Mouse (Mus musculus): Measurements from ENCODE around the gene Rnf225. TPM values are rescaled to one million over a fixed set of nuclear protein-coding genes. Genes with fewer than 3 reads are reported as not detected.
"Not testable (repeated sequence)": the region's sequence is repeated elsewhere in the genome, so short reads cannot be mapped to it uniquely, and the experiment has no call there.

Rnf225 gene
- polyA plus RNA-seq, 1 experiment = 1.8 TPM

DNA sequence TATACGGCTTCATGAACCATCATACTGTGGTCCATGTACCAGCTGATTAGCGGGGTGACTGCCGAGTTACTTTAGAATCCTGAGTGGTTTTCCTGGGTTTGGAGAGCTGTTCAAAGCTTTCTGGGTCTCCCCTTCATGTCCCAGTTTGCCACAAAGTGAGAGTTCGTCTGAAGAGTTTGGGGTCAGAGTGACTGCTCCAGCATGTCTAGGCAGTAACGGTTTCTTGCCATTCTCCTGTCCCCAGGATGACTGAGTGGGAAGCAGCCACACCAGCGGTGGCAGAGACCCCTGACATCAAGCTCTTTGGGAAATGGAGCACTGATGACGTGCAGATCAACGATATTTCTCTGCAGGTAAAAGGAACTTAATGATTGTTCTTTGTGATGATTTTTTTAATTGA lies 4.5 kb upstream of the Rnf225 start:
- TF ChIP-seq POLR2A (IDR thresholded peaks at IDR 0.05; ENCODE audit: control insufficient read depth, extremely low read depth, insufficient read depth, low read length, poor library complexity) = no peak
- TF ChIP-seq CTCF (IDR thresholded peaks at IDR 0.05; ENCODE audit: borderline replicate concordance, control insufficient read depth, extremely low read depth, insufficient read depth, low read length, poor library complexity) = no peak
- Histone ChIP-seq H3K27ac (ENCODE audit: control insufficient read depth, insufficient read depth, low read length) (no peak overlapping the region), H3K4me3 (ENCODE audit: control insufficient read depth, insufficient read depth, low read length) (peak overlapping the region; percentile 94), H3K4me1 (replicated peaks; ENCODE audit: control insufficient read depth, insufficient read depth, low read length) (peaks cover 7% of the 10 kb centered on the region), H3K27me3 (ENCODE audit: control insufficient read depth, insufficient read depth, low read length) (no peaks in the 10 kb centered on the region), H3K36me3 (ENCODE audit: control insufficient read depth, insufficient read depth, low read length) (peaks cover 38% of the 10 kb centered on the region)
- no peak for DNase-seq
- whole genome bisulfite sequencing = 2% methylated on average over 8 of the region's 8 CpGs

DNA sequence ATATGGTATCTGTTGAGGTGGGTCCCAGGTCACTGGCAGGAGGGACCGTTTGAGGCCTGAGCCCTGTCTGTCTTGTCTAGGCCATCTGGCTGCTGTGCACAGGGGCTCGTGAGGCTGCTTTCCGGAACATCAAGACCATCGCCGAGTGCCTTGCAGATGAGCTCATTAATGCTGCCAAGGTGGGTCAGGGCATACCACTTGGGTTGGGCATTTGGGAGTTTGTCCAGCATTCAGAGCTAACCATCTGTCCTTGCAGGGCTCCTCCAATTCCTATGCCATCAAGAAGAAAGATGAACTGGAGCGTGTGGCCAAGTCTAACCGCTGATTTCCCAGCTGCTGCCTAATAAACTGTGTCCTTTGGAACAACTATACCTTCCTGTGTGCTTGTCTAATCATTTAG lies 900 bp upstream of the Rnf225 start:
- no peak for TF ChIP-seq CTCF (IDR thresholded peaks at IDR 0.05; ENCODE audit: borderline replicate concordance, control insufficient read depth, extremely low read depth, insufficient read depth, low read length, poor library complexity)
- no peak for TF ChIP-seq POLR2A (IDR thresholded peaks at IDR 0.05; ENCODE audit: control insufficient read depth, extremely low read depth, insufficient read depth, low read length, poor library complexity)

DNA sequence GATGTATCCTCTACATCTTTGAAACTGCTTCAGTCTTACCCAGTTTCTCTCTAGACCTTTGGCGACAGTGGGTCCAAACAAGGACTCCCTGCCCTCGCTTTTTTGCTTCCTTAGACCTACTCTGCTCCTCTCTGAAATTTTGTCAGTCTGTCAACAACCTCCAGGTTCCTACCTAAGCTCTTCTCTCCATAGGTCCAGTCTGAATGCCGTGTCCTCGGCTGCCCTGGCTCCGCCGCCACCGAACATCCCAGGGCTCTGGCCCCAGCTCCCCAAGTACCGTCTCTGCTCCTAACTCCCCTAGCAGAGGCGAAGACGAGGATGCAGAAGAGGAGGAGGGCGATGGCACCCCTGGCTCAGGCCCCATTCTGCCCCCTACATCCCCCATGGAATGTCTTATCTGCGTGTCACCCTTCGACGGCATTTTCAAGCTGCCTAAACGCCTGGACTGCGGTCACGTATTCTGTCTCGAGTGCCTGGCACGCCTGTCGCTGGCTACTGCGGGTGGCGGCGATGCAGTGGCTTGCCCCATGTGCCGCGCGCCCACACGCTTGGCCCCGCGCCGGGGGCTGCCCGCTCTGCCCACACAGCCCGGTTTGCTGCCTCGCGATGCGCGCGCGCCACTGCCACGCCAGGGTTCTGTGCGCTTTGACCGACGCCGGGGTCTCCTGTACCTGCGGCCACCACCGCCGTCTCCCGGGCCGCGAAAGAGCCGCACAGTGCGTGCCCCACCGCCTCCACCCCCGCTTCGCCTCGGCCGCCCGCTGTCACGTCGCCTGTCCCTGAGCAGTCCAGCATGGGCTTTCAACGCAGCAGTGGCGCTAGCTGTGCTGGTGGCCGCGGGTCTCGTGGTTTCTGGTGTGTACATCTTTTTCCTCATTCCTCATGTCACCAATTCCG lies 725 bp downstream of the Rnf225 start:
- 18% methylated on average over 65 of the region's 65 CpGs for whole genome bisulfite sequencing
- TF ChIP-seq CTCF (IDR thresholded peaks at IDR 0.05; ENCODE audit: borderline replicate concordance, control insufficient read depth, extremely low read depth, insufficient read depth, low read length, poor library complexity) (no peak), POLR2A (IDR thresholded peaks at IDR 0.05; ENCODE audit: control insufficient read depth, extremely low read depth, insufficient read depth, low read length, poor library complexity) (no peak)
- Histone ChIP-seq H3K27me3 (ENCODE audit: control insufficient read depth, insufficient read depth, low read length) (peaks cover 3% of the 10 kb centered on the region; the same call in 1 of the 2 replicates), H3K4me3 (ENCODE audit: control insufficient read depth, insufficient read depth, low read length) (no peak overlapping the region), H3K36me3 (ENCODE audit: control insufficient read depth, insufficient read depth, low read length) (peaks cover 38% of the 10 kb centered on the region), H3K4me1 (replicated peaks; ENCODE audit: control insufficient read depth, insufficient read depth, low read length) (no peaks in the 10 kb centered on the region), H3K27ac (ENCODE audit: control insufficient read depth, insufficient read depth, low read length) (no peak overlapping the region)
- no peak for DNase-seq

More for the DNA sequence above, 900 bp upstream of the Rnf225 start:
- WGBS = 94% methylated on average over 7 of the region's 7 CpGs
- Histone ChIP-seq H3K27me3 (ENCODE audit: control insufficient read depth, insufficient read depth, low read length) (peaks cover 3% of the 10 kb centered on the region; the same call in 1 of the 2 replicates), H3K4me3 (ENCODE audit: control insufficient read depth, insufficient read depth, low read length) (no peak overlapping the region), H3K36me3 (ENCODE audit: control insufficient read depth, insufficient read depth, low read length) (peaks cover 38% of the 10 kb centered on the region), H3K4me1 (replicated peaks; ENCODE audit: control insufficient read depth, insufficient read depth, low read length) (peaks cover 5% of the 10 kb centered on the region), H3K27ac (ENCODE audit: control insufficient read depth, insufficient read depth, low read length) (no peak overlapping the region)
- DNase-seq = no peak

DNA sequence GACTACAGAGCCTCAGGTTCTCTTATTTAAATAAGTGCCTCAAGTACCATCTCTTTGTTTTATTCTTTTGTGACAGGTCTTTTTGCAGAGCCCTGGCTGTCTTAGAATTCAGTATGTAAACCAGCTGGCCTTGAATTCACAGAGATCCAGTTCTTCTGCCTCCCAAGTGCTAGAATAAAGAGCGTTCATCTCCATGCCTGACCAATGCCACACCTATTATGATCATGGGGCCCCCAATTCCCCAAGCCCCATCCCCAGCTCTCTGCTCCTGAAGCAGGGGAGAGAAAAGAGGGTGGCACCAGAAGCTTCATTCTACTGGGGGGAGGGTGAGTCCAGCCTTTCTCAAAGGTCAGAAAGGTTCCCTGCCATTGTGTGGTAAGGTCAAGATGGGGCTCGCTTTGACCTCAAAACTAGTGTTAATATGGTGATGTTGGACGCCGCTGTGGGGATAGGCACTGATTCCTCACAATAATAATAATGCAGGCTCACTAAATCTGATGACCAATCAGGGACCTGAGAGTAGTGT lies 6.5 kb downstream of the Rnf225 start:
- Histone ChIP-seq H3K4me3 (ENCODE audit: control insufficient read depth, insufficient read depth, low read length) (no peak overlapping the region), H3K36me3 (ENCODE audit: control insufficient read depth, insufficient read depth, low read length) (no peaks in the 10 kb centered on the region), H3K27ac (ENCODE audit: control insufficient read depth, insufficient read depth, low read length) (no peak overlapping the region), H3K4me1 (replicated peaks; ENCODE audit: control insufficient read depth, insufficient read depth, low read length) (no peaks in the 10 kb centered on the region), H3K27me3 (ENCODE audit: control insufficient read depth, insufficient read depth, low read length) (no peaks in the 10 kb centered on the region)
- WGBS = 94% methylated on average over 4 of the region's 4 CpGs
- no peak for TF ChIP-seq CTCF (IDR thresholded peaks at IDR 0.05; ENCODE audit: borderline replicate concordance, control insufficient read depth, extremely low read depth, insufficient read depth, low read length, poor library complexity)
- TF ChIP-seq POLR2A (IDR thresholded peaks at IDR 0.05; ENCODE audit: control insufficient read depth, extremely low read depth, insufficient read depth, low read length, poor library complexity) = no peak
- no peak for DNase-seq

DNA sequence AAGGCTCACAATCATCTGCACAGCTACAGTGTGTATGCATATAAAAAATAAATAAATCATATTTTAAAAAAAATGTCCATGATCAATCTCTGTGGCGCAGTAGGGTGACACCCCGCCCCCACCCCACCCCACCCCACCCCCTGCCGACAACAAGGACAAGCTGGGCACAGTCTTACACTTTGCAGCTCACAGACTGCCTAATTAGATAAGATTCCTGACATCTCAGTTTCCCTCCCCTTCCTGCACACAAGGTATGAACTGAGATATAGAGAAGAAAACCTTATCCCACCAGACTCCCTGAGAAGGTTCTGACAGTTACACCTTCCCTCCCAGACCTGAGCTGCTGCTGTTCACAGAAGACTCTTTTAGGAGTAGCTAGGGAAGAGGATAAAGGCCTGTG lies 7.6 kb downstream of the Rnf225 start:
- WGBS = 80% methylated on average over 3 of the region's 3 CpGs

DNA sequence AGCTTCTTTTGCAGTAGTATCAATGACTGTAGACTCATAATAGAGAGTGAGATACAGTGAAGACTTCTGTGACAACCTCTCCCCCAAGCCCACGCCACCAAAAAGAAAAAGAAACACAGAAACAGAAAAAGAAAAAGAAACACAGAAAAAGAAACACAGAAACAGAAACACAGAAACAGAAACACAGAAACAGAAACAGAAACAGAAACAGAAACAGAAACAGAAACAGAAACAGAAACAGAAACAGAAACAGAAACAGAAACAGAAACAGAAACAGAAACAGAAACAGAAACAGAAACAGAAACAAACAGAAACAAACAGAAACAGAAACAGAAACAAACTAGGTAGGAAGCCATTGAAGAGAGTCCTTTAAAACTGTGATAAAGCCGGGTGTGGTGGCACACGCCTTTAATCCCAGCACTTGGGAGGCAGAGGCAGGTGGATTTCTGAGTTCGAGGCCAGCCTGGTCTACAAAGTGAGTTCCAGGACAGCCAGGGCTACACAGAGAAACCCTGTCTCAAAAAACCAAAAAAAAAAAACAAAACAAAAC lies 10.1 kb downstream of the Rnf225 start:
- not testable (repeated sequence) for DNase-seq; H3K4me3 ChIP-seq (ENCODE audit: control insufficient read depth, insufficient read depth, low read length); H3K27me3 ChIP-seq (ENCODE audit: control insufficient read depth, insufficient read depth, low read length); H3K4me1 ChIP-seq (replicated peaks; ENCODE audit: control insufficient read depth, insufficient read depth, low read length); H3K27ac ChIP-seq (ENCODE audit: control insufficient read depth, insufficient read depth, low read length); H3K36me3 ChIP-seq (ENCODE audit: control insufficient read depth, insufficient read depth, low read length)
- 94% methylated on average over 4 of the region's 4 CpGs for WGBS

More for the DNA sequence above, 7.6 kb downstream of the Rnf225 start:
- H3K27me3 ChIP-seq (ENCODE audit: control insufficient read depth, insufficient read depth, low read length) = no peaks in the 10 kb centered on the region
- TF ChIP-seq POLR2A (IDR thresholded peaks at IDR 0.05; ENCODE audit: control insufficient read depth, extremely low read depth, insufficient read depth, low read length, poor library complexity) = no peak
- no peak for TF ChIP-seq CTCF (IDR thresholded peaks at IDR 0.05; ENCODE audit: borderline replicate concordance, control insufficient read depth, extremely low read depth, insufficient read depth, low read length, poor library complexity)
- no peak for DNase-seq
- H3K27ac ChIP-seq (ENCODE audit: control insufficient read depth, insufficient read depth, low read length) = no peak overlapping the region
- no peaks in the 10 kb centered on the region for H3K4me1 ChIP-seq (replicated peaks; ENCODE audit: control insufficient read depth, insufficient read depth, low read length)
- no peaks in the 10 kb centered on the region for H3K36me3 ChIP-seq (ENCODE audit: control insufficient read depth, insufficient read depth, low read length)
- H3K4me3 ChIP-seq (ENCODE audit: control insufficient read depth, insufficient read depth, low read length) = no peak overlapping the region

All from thymus, adult 2 months (tissue).